Mouse (Mus musculus) CH12.LX (cell line): Measurements from ENCODE around the gene Tsg101. TPM values are rescaled to one million over a fixed set of nuclear protein-coding genes. Genes with fewer than 3 reads are reported as not detected.

Experiments
- DNase-seq: peaks from one replicate; pipeline ENCODE4 v3.0.0-alpha.2; 2013; ENCODE audit errors: extremely low read depth
- H3K27ac ChIP-seq: 2 replicates; pipeline ENCODE4 v1.5.1; 2012; ENCODE audit warnings: low read depth, mild to moderate bottlenecking, control low read depth, moderate library complexity; ENCODE audit not compliant: insufficient read depth
- H3K27me3 ChIP-seq: replicated peaks from 2 replicates; pipeline ENCODE3; 2012; ENCODE audit warnings: inconsistent platforms
- H3K36me3 ChIP-seq, 2 experiments: replicated peaks in 1 of 2; 2 replicates each; pipeline versions ENCODE3 to v1.6.1; 2012; ENCODE audit warnings: inconsistent platforms in 1 of 2, low read length in 1 of 2, mild to moderate bottlenecking in 1 of 2, mixed read lengths in 1 of 2, moderate library complexity in 1 of 2; ENCODE audit not compliant: control insufficient read depth in 1 of 2, insufficient read depth in 1 of 2
- H3K4me1 ChIP-seq, 2 experiments: 2 replicates each; pipeline ENCODE4 v1.6.1; 2012; ENCODE audit warnings: inconsistent platforms in 1 of 2, moderate library complexity in 1 of 2; ENCODE audit not compliant: insufficient read depth in 2 of 2, control insufficient read depth in 1 of 2
- H3K4me2 ChIP-seq: 2 replicates; pipeline ENCODE4 v1.6.1; 2012; ENCODE audit warnings: low read depth, mild to moderate bottlenecking, control low read depth; ENCODE audit not compliant: poor library complexity, insufficient read depth, severe bottlenecking
- H3K4me3 ChIP-seq, 3 experiments: fragments of 150-350 bp in 1 of 3; sonication (generic) in 1 of 3; replicated peaks in 1 of 3; 2 replicates each; pipeline versions ENCODE3 to v1.5.1; 2011 to 2012; ENCODE audit warnings: low read depth in 2 of 3, low read length in 2 of 3, mild to moderate bottlenecking in 2 of 3, moderate library complexity in 2 of 3, control low read depth in 1 of 3, improper control_type of control experiment in 1 of 3, inconsistent platforms in 1 of 3, mixed read lengths in 1 of 3; ENCODE audit not compliant: poor library complexity in 1 of 3
- H3K79me2 ChIP-seq: replicated peaks from 2 replicates; pipeline ENCODE4 v1.6.1; 2012; ENCODE audit warnings: mild to moderate bottlenecking, moderate library complexity; ENCODE audit not compliant: control insufficient read depth, poor library complexity, insufficient read depth, severe bottlenecking; ENCODE audit errors: extremely low read depth
- H3K9ac ChIP-seq: 2 replicates; pipeline ENCODE4 v1.6.1; 2012; ENCODE audit warnings: low read depth, mild to moderate bottlenecking, control low read depth, moderate library complexity; ENCODE audit not compliant: insufficient read depth
- H3K9me3 ChIP-seq: replicated peaks from 2 replicates; pipeline ENCODE3; 2012; ENCODE audit warnings: low read length, inconsistent platforms, mixed read lengths
- BHLHE40 ChIP-seq: IDR thresholded peaks from 2 replicates; pipeline ENCODE4 v1.6.1; 2011; ENCODE audit warnings: mild to moderate bottlenecking, low read depth, low read length, improper control_type of control experiment
- CHD1 ChIP-seq: IDR thresholded peaks from 2 replicates; pipeline ENCODE4 v1.6.1; 2012; ENCODE audit warnings: low read depth, low read length, improper control_type of control experiment, inconsistent platforms
- CTCF ChIP-seq, 2 experiments: IDR thresholded peaks in 1 of 2; conservative IDR thresholded peaks in 1 of 2; 2 replicates each; pipeline ENCODE4 v1.5.1; 2011 to 2012; ENCODE audit warnings: low read depth in 2 of 2, low read length in 2 of 2, improper control_type of control experiment in 1 of 2, inconsistent platforms in 1 of 2, mild to moderate bottlenecking in 1 of 2, moderate library complexity in 1 of 2
- E2F4 ChIP-seq: IDR thresholded peaks from 2 replicates; pipeline ENCODE4 v1.6.1; 2011; ENCODE audit warnings: low read depth, low read length, improper control_type of control experiment; ENCODE audit not compliant: insufficient replicate concordance
- ELF1 ChIP-seq: IDR thresholded peaks from 2 replicates; pipeline ENCODE4 v1.6.1; 2014; ENCODE audit warnings: low read depth, mild to moderate bottlenecking, inconsistent platforms, low read length, improper control_type of control experiment
- EP300 ChIP-seq: IDR thresholded peaks from 2 replicates; pipeline ENCODE4 v1.6.1; 2011; ENCODE audit warnings: low read length, improper control_type of control experiment
- GABPA ChIP-seq: IDR thresholded peaks from 2 replicates; pipeline ENCODE4 v1.6.1; 2012; ENCODE audit warnings: low read depth, low read length, improper control_type of control experiment, inconsistent platforms; ENCODE audit not compliant: insufficient replicate concordance
- HCFC1 ChIP-seq: IDR thresholded peaks from 2 replicates; pipeline ENCODE4 v1.6.1; 2012; ENCODE audit warnings: low read depth, mild to moderate bottlenecking, inconsistent platforms, low read length, improper control_type of control experiment
- IRF4 ChIP-seq: IDR thresholded peaks from 2 replicates; pipeline ENCODE4 v1.6.1; 2014; ENCODE audit warnings: low read depth, mild to moderate bottlenecking, inconsistent platforms, low read length, improper control_type of control experiment
- KAT2A ChIP-seq: IDR thresholded peaks from 2 replicates; pipeline ENCODE4 v1.6.1; 2012; ENCODE audit warnings: low read length, improper control_type of control experiment, inconsistent platforms; ENCODE audit not compliant: insufficient replicate concordance
- MAFK ChIP-seq: IDR thresholded peaks from 2 replicates; pipeline ENCODE4 v1.6.1; 2011; ENCODE audit warnings: low read length, improper control_type of control experiment; ENCODE audit not compliant: insufficient replicate concordance
- MAX ChIP-seq: IDR thresholded peaks from 2 replicates; pipeline ENCODE4 v1.6.1; 2011; ENCODE audit warnings: low read length, improper control_type of control experiment
- MAZ ChIP-seq: IDR thresholded peaks from 2 replicates; pipeline ENCODE4 v1.6.1; 2012; ENCODE audit warnings: low read depth, mild to moderate bottlenecking, inconsistent platforms, low read length, improper control_type of control experiment, moderate library complexity
- MEF2A ChIP-seq: IDR thresholded peaks from 2 replicates; pipeline ENCODE4 v1.6.1; 2014; ENCODE audit warnings: low read depth, mild to moderate bottlenecking, inconsistent platforms, low read length, improper control_type of control experiment, borderline replicate concordance
- MYC ChIP-seq: IDR thresholded peaks from 2 replicates; pipeline ENCODE4 v1.6.1; 2011; ENCODE audit warnings: low read depth, mild to moderate bottlenecking, improper control_type of control experiment, low read length
- NELFE ChIP-seq: IDR thresholded peaks from 2 replicates; pipeline ENCODE4 v1.6.1; 2011; ENCODE audit warnings: low read depth, low read length, improper control_type of control experiment
- NRF1 ChIP-seq: IDR thresholded peaks from 2 replicates; pipeline ENCODE4 v1.6.1; 2014; ENCODE audit warnings: low read depth, mild to moderate bottlenecking, inconsistent platforms, low read length, improper control_type of control experiment, moderate library complexity
- PAX5 ChIP-seq: IDR thresholded peaks from 2 replicates; pipeline ENCODE4 v1.6.1; 2012; ENCODE audit warnings: low read length, inconsistent platforms, mixed read lengths
- RAD21 ChIP-seq: IDR thresholded peaks from 2 replicates; pipeline ENCODE4 v1.6.1; 2011; ENCODE audit warnings: low read depth, mild to moderate bottlenecking, low read length, improper control_type of control experiment, moderate library complexity
- RCOR1 ChIP-seq: conservative IDR thresholded peaks from 2 replicates; pipeline ENCODE4 v1.6.1; 2012; ENCODE audit warnings: low read depth, mild to moderate bottlenecking, inconsistent platforms, low read length, improper control_type of control experiment
- SIN3A ChIP-seq: IDR thresholded peaks from 2 replicates; pipeline ENCODE4 v1.6.1; 2012; ENCODE audit warnings: low read length, improper control_type of control experiment, inconsistent platforms
- SMC3 ChIP-seq: IDR thresholded peaks from 2 replicates; pipeline ENCODE4 v1.6.1; 2011; ENCODE audit warnings: low read depth, low read length, improper control_type of control experiment
- ZC3H11A ChIP-seq: IDR thresholded peaks from 2 replicates; pipeline ENCODE4 v1.6.1; 2012; ENCODE audit warnings: low read depth, mild to moderate bottlenecking, inconsistent platforms, low read length, improper control_type of control experiment
- ZKSCAN1 ChIP-seq: IDR thresholded peaks from 2 replicates; pipeline ENCODE4 v1.6.1; 2012; ENCODE audit warnings: low read depth, inconsistent platforms, low read length, improper control_type of control experiment, borderline replicate concordance
- ZNF384 ChIP-seq: IDR thresholded peaks from 2 replicates; pipeline ENCODE4 v1.6.1; 2012; ENCODE audit warnings: low read depth, low read length, improper control_type of control experiment, inconsistent platforms
- dilution Hi-C: fragments of 300-500 bp; cut with MboI; formaldehyde crosslinking; loops from 2 replicates; pipeline ENCODE4 v1.14.3; 2020; ENCODE audit warnings: low sequenced_read_pairs; ENCODE audit not compliant: extremely low pct_unique_long_range_greater_than_20kb, extremely low pct_ligation_motif_present
- in situ Hi-C: fragments of 300-500 bp; cut with MboI; formaldehyde crosslinking; loops from 3 replicates; pipeline ENCODE4 v1.14.3; 2019; ENCODE audit warnings: low sequenced_read_pairs, low pct_ligation_motif_present, low pct_unique_long_range_greater_than_20kb, mixed read lengths
- polyA plus RNA-seq: library from polyadenylated mRNA; unstranded; fragments of >175 nt; gene quantifications from 2 replicates; pipeline ENCODE4 v1.2.1, GENCODE M21; 2012; ENCODE audit warnings: low read depth; ENCODE audit not compliant: insufficient read length
- total RNA-seq, 2 experiments: library from RNA; depleted of rRNA; stranded (reverse); fragments of 300-350 nt in 1 of 2; fragments of >200 nt in 1 of 2; gene quantifications; 2 replicates each; pipeline ENCODE4 v1.2.3; 2012 to 2014

Gene Tsg101
- total and polyA plus RNA-seq, 3 experiments: 19.8 to 93.5 (median 46.0) TPM

DNA sequence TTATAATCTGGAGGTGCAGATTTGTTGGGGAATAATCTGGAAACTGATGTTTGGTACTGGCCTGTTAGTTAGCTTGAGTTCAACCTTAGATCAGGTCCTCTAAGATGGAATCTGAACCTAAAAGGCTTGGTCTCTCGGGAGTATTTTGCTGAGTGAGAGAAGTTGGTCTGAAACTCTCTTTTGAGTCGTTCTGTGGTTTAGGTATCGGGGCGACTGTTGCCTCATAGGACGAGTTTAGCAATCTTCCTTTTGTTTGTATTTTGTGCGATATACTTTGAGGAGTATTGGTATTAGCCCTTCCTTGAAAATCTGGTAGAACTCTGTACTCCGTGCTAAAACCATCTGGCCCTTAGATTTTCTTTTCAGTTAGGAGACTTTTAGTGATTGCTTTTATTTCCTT is 44.3 kb upstream of the Tsg101 start:
- no peak overlapping the region for H3K27ac ChIP-seq
- H3K9ac ChIP-seq: 0 out of 2 replicates have a peak overlapping the region, but pooled peaks have one; percentile 20

GRCm38 (mm10) chr7:46962806-46963618 is 43.2 kb upstream of the Tsg101 start:
- in situ Hi-C loops (loop anchor here (5.0 to 10.0 kb wide), 3 partner anchors 44 to 182 kb away; partner anchors contain the start of gene Spty2d1), dilution Hi-C loops (no loop called here)
- Histone ChIP-seq H3K9me3 (no peaks in the 10 kb centered on the region), H3K4me2 (0 out of 2 replicates have a peak overlapping the region, but pooled peaks have one; percentile 8), H3K27me3 (peaks cover 12% of the 10 kb centered on the region), H3K36me3 (no peaks in the 10 kb centered on the region), H3K79me2 (no peaks in the 10 kb centered on the region), H3K27ac (no peak overlapping the region), H3K9ac (no peak overlapping the region), H3K4me1 (peaks cover 3 to 11% of the 10 kb centered on the region in 2 experiments; a peak in 3 of 4 replicates), H3K4me3 (no peak overlapping the region)
- DNase-seq: peak; percentile 84
- no peak for TF ChIP-seq MEF2A
- peak; percentile 72 for TF ChIP-seq RAD21
- no peak for TF ChIP-seq NELFE
- no peak for TF ChIP-seq KAT2A
- no peak for TF ChIP-seq ZKSCAN1
- peak; percentile 79 for TF ChIP-seq SMC3
- no peak for TF ChIP-seq PAX5
- TF ChIP-seq HCFC1: no peak
- TF ChIP-seq NRF1: no peak
- TF ChIP-seq MAX: no peak
- no peak for TF ChIP-seq RCOR1
- TF ChIP-seq SIN3A: peak; percentile 77
- peak; percentile 24; the same call in 1 of the 2 replicates for TF ChIP-seq BHLHE40
- TF ChIP-seq MAZ: no peak
- TF ChIP-seq GABPA: no peak
- TF ChIP-seq CTCF (conservative IDR thresholded peaks at IDR 0.05 in 1 of 2, IDR thresholded peaks at IDR 0.05 in 1 of 2; ENCODE audit: low read depth in 2 of 2, low read length in 2 of 2): peak; percentile 39 to 76
- no peak for TF ChIP-seq MAFK
- TF ChIP-seq MYC: peak; percentile 57
- peak; percentile 20; the same call in 1 of the 2 replicates for TF ChIP-seq IRF4
- TF ChIP-seq E2F4: no peak
- no peak for TF ChIP-seq CHD1
- TF ChIP-seq ELF1: no peak
- TF ChIP-seq ZC3H11A: peak; percentile 57

More for the DNA sequence above, 44.3 kb upstream of the Tsg101 start:
- in situ Hi-C loops: loop anchor here (5.0 to 10.0 kb wide), 3 partner anchors 43 to 181 kb away; partner anchors contain the start of gene Spty2d1
- TF ChIP-seq MAFK: peak; percentile 51; the same call in 1 of the 2 replicates
- no peak for TF ChIP-seq ZNF384
- peak; percentile 32; the same call in 1 of the 2 replicates for TF ChIP-seq EP300
- DNase-seq: peak; percentile 41
- peak overlapping the region; percentile 8; the same call in 1 of the 2 replicates for H3K4me2 ChIP-seq
- dilution Hi-C loops: no loop called here
- no peaks in the 10 kb centered on the region for H3K36me3 ChIP-seq
- H3K4me1 ChIP-seq: peaks cover 3 to 11% of the 10 kb centered on the region in 2 experiments; a peak in 3 of 4 replicates
- H3K79me2 ChIP-seq: no peaks in the 10 kb centered on the region
- H3K9me3 ChIP-seq: no peaks in the 10 kb centered on the region
- H3K27me3 ChIP-seq: peaks cover 9% of the 10 kb centered on the region
- H3K4me3 ChIP-seq: no peak overlapping the region
